Mouse (Mus musculus): ENCODE results near the gene Nmrk2.

GRCm38 (mm10) chr10:81200141-81200540, 1.7 kb downstream of the Nmrk2 start:
- TF ChIP-seq JUN (IDR thresholded peaks at IDR 0.05; ENCODE audit: insufficient read depth, low read depth, low read length) (no peak), MEF2A (IDR thresholded peaks at IDR 0.05; ENCODE audit: borderline replicate concordance, low read depth, low read length) (no peak), EP300 (IDR thresholded peaks at IDR 0.05; ENCODE audit: low read length) (no peak), POLR2A (IDR thresholded peaks at IDR 0.05; ENCODE audit: low read depth, low read length) (no peak), CTCF (conservative IDR thresholded peaks at IDR 0.05 in 1 of 2, IDR thresholded peaks at IDR 0.05 in 1 of 2; ENCODE audit: low read depth in 2 of 2, low read length in 2 of 2) (no peak), ELF1 (IDR thresholded peaks at IDR 0.05; ENCODE audit: low read depth, low read length) (no peak), ZNF384 (IDR thresholded peaks at IDR 0.05; ENCODE audit: low read depth, low read length) (no peak), TBP (conservative IDR thresholded peaks at IDR 0.05; ENCODE audit: low read depth, low read length) (no peak), MXI1 (IDR thresholded peaks at IDR 0.05; ENCODE audit: low read depth, low read length) (no peak), USF1 (IDR thresholded peaks at IDR 0.05; ENCODE audit: low read depth, low read length) (no peak), MAX (IDR thresholded peaks at IDR 0.05; ENCODE audit: low read length) (no peak)
